Mouse (Mus musculus): ENCODE data around the gene Olfr220. TPM values are rescaled to one million over a fixed set of nuclear protein-coding genes. Genes with fewer than 3 reads are reported as not detected.

Olfr220 gene
- not detected in 2 replicates for polyA plus RNA-seq (2015; fragmentation: Nextera tagmentation; extraction: Ambion mirVana)

- H3K4me1 ChIP-seq = no peaks in the 10 kb centered on the region
- H3K9ac ChIP-seq = no peak within 1 kb of the TSS
- H3K27ac ChIP-seq = no peak within 1 kb of the TSS
- 64% methylated on average over 1 of the region's 1 CpGs for WGBS
- no peak within 1 kb of the TSS for H3K4me2 ChIP-seq
- ATAC-seq (ENCODE audit: insufficient number of reproducible peaks, insufficient read depth, low FRiP score, low TSS enrichment, low read depth) = no peak
- H3K27me3 ChIP-seq = no peaks in the 10 kb centered on the region
- no peak within 1 kb of the TSS for H3K4me3 ChIP-seq
- no peaks in the 10 kb centered on the region for H3K9me3 ChIP-seq
- no peaks in the 10 kb centered on the region for H3K36me3 ChIP-seq
Measured at GRCm38 (mm10) chr1:174441782-174442181, at the start of gene Olfr220. TSS of gene Olfr220 (plus strand) at chr1:174442082.

DNA sequence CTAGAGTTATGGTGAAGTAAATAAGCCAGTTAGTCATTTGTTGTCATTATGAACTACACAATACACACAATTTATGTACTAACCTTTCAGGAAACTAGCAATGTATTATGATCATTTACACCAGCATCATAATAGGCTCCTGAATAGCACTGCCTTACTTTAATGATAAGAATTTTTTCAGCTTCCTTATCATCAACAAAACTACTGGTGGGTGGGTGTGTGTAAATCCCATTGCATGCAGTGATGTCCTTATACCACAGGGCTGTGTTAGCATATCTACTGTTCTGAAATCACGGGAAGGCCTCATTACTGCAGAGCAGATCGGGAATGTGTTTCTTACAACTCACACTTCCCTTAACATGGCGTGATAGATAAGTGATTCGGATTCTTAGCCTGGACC is 18.9 kb upstream of the Olfr220 start:
- no peak overlapping the region for H3K4me2 ChIP-seq
- no peaks in the 10 kb centered on the region for H3K27me3 ChIP-seq
- 86% methylated on average over 4 of the region's 4 CpGs for WGBS
- no peak overlapping the region for H3K4me3 ChIP-seq
- H3K36me3 ChIP-seq = no peaks in the 10 kb centered on the region
- H3K27ac ChIP-seq = no peak overlapping the region
- no peak for ATAC-seq (ENCODE audit: insufficient number of reproducible peaks, insufficient read depth, low FRiP score, low TSS enrichment, low read depth)
- H3K9ac ChIP-seq = no peak overlapping the region
- H3K9me3 ChIP-seq = no peaks in the 10 kb centered on the region
- H3K4me1 ChIP-seq = no peaks in the 10 kb centered on the region

DNA sequence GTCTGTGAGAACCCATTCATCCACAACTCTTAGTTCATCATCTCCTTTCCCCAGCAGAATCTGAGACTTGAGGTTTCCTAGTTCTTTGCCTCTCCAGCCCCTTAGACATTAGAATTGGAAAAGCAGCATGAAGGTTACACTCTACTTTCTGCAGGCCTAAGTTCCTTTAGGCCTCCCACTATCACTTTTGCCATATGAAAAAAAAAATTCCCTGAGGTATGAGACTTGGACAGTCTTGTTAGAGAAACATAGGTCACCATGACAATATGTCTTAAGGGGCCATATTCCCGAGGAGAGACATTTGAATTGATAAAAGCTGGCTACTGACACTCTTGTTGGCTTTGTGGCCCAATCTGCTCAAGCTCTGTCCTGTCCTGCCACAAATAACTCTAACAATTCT is 18.1 kb upstream of the Olfr220 start, which contains the start of gene Olfr414:
Gene Olfr414 (plus strand): TSS at position 301 of the 400 bp plus-strand sequence.
- Histone ChIP-seq H3K4me2 (no peak within 1 kb of the TSS), H3K36me3 (no peaks in the 10 kb centered on the region), H3K27ac (no peak within 1 kb of the TSS), H3K4me3 (no peak within 1 kb of the TSS), H3K4me1 (no peaks in the 10 kb centered on the region), H3K27me3 (no peaks in the 10 kb centered on the region), H3K9ac (no peak within 1 kb of the TSS), H3K9me3 (no peaks in the 10 kb centered on the region)
- 63% methylated on average over 1 of the region's 1 CpGs for WGBS
- no peak for ATAC-seq (ENCODE audit: insufficient number of reproducible peaks, insufficient read depth, low FRiP score, low TSS enrichment, low read depth)

DNA sequence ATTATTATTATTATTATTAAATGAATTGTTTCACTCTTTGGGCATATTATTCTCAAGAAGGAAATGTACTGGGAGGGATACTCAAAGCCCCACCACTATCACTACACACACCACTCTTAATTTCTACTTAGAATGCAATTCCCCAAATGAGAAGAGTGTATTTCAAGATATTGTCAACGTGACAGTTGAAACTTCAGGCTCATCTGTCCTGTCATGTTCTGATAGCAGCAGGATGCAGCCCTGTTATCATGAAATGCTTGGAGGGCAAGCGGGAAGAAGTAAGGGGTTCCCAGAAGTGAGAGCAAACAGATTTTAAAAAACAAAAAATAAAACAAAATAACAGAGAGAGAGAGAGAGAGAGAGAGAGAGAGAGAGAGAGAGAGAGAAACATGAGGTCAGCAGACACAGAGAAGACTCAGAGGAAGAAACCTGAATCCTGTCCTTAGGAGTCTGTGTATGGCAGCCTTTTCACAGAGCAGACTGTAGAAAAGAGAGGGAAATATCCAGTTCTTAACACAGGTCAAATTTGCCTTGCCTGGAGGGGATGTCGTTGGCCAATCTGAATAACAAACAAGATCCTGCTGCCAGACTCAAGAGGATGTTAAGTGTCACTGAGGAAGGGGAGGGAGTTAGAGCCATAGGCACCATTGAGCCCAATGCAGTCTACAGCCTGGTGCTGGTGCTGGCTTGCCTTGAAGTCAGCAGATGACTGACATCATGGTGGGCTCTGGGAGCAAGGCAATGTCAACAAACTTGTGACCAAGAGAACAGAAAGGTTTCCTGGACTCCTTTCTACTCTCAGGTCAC is 15.5 kb upstream of the Olfr220 start:
- no peak for ATAC-seq (ENCODE audit: insufficient number of reproducible peaks, insufficient read depth, low FRiP score, low TSS enrichment, low read depth)
- H3K36me3 ChIP-seq = no peaks in the 10 kb centered on the region
- 50% methylated on average over 3 of the region's 3 CpGs for WGBS
- H3K4me3 ChIP-seq = no peak overlapping the region
- H3K9me3 ChIP-seq = no peaks in the 10 kb centered on the region
- H3K4me1 ChIP-seq = no peaks in the 10 kb centered on the region
- no peak overlapping the region for H3K9ac ChIP-seq
- no peak overlapping the region for H3K27ac ChIP-seq
- no peak overlapping the region for H3K4me2 ChIP-seq
- no peaks in the 10 kb centered on the region for H3K27me3 ChIP-seq

DNA sequence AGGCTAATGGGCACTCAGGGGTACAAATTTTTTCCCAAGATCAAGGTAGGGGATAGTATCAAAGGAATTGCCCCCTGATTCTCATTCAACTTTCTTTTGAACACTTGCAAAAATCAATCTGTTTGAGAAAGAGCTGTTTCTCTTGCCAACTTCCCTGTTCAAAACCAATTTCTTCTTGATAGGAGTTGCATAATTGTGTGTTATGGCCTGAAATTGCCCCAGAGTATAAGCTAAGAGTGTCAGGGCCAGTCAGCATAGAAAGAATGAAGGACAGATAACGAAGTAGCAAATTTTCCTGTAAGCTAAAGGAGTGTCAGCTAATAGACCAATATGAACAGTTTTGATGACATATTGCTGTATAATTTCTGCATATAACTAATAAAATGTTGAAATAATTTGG is 14.5 kb upstream of the Olfr220 start:
- H3K4me3 ChIP-seq = no peak overlapping the region
- no peak overlapping the region for H3K4me2 ChIP-seq
- H3K4me1 ChIP-seq = no peaks in the 10 kb centered on the region
- no peaks in the 10 kb centered on the region for H3K36me3 ChIP-seq
- no peaks in the 10 kb centered on the region for H3K9me3 ChIP-seq
- ATAC-seq (ENCODE audit: insufficient number of reproducible peaks, insufficient read depth, low FRiP score, low TSS enrichment, low read depth) = no peak
- WGBS = 86% methylated on average over 1 of the region's 1 CpGs
- H3K27ac ChIP-seq = no peak overlapping the region
- no peaks in the 10 kb centered on the region for H3K27me3 ChIP-seq
- H3K9ac ChIP-seq = no peak overlapping the region

DNA sequence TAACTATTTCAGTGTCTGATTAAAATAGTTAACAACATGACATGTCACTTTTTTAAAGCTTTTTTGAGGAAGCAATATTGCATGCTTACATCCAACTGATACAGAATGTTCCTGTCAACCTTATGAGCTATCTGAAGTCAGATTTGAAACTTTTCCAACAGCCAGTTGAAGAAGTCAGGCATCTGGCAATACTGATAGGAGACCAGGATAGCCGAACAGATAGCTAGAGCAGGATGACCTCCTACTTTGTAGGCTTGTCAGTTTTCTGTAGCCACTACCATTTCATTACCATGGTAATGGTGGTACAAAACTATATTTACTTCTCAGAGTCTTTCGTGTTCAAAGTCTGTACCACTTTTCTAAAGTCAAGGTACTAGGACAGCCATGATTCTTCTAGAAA is 13.5 kb upstream of the Olfr220 start:
- Histone ChIP-seq H3K4me2 (no peak overlapping the region), H3K4me1 (no peaks in the 10 kb centered on the region), H3K4me3 (no peak overlapping the region), H3K9ac (no peak overlapping the region), H3K36me3 (no peaks in the 10 kb centered on the region), H3K9me3 (no peaks in the 10 kb centered on the region), H3K27me3 (no peaks in the 10 kb centered on the region), H3K27ac (no peak overlapping the region)
- WGBS = 89% methylated on average over 2 of the region's 2 CpGs
- ATAC-seq (ENCODE audit: insufficient number of reproducible peaks, insufficient read depth, low FRiP score, low TSS enrichment, low read depth) = no peak

GRCm38 (mm10) chr1:174434121-174434520 is 7.8 kb upstream of the Olfr220 start:
- WGBS = 55% methylated on average over 1 of the region's 1 CpGs
- ATAC-seq (ENCODE audit: insufficient number of reproducible peaks, insufficient read depth, low FRiP score, low TSS enrichment, low read depth) = no peak
- no peak overlapping the region for H3K27ac ChIP-seq

DNA sequence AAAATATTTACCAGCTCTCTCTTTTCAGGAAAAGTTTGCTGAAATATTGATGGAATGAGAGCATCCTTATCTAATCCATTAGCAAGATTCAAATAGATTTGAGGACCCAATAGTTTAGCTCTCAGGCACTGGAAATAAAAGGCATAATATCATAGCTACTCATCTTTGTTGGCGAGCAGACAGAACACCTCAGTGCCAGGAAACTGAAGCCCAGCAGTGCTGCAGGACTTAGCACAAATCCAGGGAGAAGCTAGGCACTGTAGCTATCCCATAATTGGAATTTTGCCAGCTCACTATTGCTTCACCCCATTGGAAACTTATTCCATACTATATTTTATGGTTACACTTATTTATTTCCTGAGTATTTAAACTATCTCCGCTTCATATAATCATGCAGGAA is 13.2 kb downstream of the Olfr220 start:
- H3K9ac ChIP-seq = no peak overlapping the region
- H3K27me3 ChIP-seq = no peaks in the 10 kb centered on the region
- no peak overlapping the region for H3K4me3 ChIP-seq
- H3K4me1 ChIP-seq = no peaks in the 10 kb centered on the region
- no peak for ATAC-seq (ENCODE audit: insufficient number of reproducible peaks, insufficient read depth, low FRiP score, low TSS enrichment, low read depth)
- H3K9me3 ChIP-seq = no peaks in the 10 kb centered on the region
- no peak overlapping the region for H3K4me2 ChIP-seq
- WGBS = 85% methylated on average over 2 of the region's 2 CpGs
- no peaks in the 10 kb centered on the region for H3K36me3 ChIP-seq
- no peak overlapping the region for H3K27ac ChIP-seq

More at GRCm38 (mm10) chr1:174434121-174434520, 7.8 kb upstream of the Olfr220 start:
- Histone ChIP-seq H3K4me2 (no peak overlapping the region), H3K36me3 (no peaks in the 10 kb centered on the region), H3K27me3 (no peaks in the 10 kb centered on the region), H3K9me3 (no peaks in the 10 kb centered on the region), H3K9ac (no peak overlapping the region), H3K4me3 (no peak overlapping the region), H3K4me1 (no peaks in the 10 kb centered on the region)

GRCm38 (mm10) chr1:174465385-174465784 is 23.5 kb downstream of the Olfr220 start:
- Histone ChIP-seq H3K27me3 (peaks cover 8% of the 10 kb centered on the region), H3K27ac (no peak overlapping the region), H3K9ac (no peak overlapping the region), H3K4me1 (no peaks in the 10 kb centered on the region), H3K4me2 (no peak overlapping the region), H3K9me3 (no peaks in the 10 kb centered on the region), H3K4me3 (no peak overlapping the region), H3K36me3 (no peaks in the 10 kb centered on the region)
- WGBS = 78% methylated on average over 3 of the region's 3 CpGs
- no peak for ATAC-seq (ENCODE audit: insufficient number of reproducible peaks, insufficient read depth, low FRiP score, low TSS enrichment, low read depth)

DNA sequence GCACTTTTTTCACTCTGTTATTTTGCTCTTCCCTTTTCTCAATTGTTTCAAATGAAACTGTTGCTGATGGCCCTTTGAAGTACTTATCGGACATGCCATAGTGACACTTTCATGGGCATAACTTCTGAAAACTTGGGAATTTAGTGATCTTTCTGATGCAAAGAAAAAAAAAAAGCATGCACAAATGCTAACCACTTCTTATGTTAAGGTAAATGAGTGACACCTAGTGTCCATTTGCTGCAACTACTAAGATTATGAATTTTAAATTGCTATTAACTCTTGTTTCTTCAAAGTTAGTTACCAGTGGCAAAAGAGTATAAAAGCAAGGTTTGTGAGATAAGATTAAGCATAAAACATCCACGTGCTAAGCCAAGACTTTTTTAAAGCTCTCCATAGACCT is 24.4 kb downstream of the Olfr220 start:
- Histone ChIP-seq H3K9me3 (no peaks in the 10 kb centered on the region), H3K4me1 (no peaks in the 10 kb centered on the region), H3K36me3 (no peaks in the 10 kb centered on the region), H3K4me2 (no peak overlapping the region), H3K4me3 (no peak overlapping the region), H3K27ac (no peak overlapping the region), H3K9ac (no peak overlapping the region), H3K27me3 (peaks cover 8% of the 10 kb centered on the region)
- no peak for ATAC-seq (ENCODE audit: insufficient number of reproducible peaks, insufficient read depth, low FRiP score, low TSS enrichment, low read depth)
- 27% methylated on average over 2 of the region's 2 CpGs for WGBS

GRCm38 (mm10) chr1:174469736-174470135 is 27.9 kb downstream of the Olfr220 start:
- H3K9ac ChIP-seq = no peak overlapping the region
- no peaks in the 10 kb centered on the region for H3K9me3 ChIP-seq
- H3K4me2 ChIP-seq = no peak overlapping the region
- no peaks in the 10 kb centered on the region for H3K4me1 ChIP-seq
- 6% methylated on average over 6 of the region's 6 CpGs for WGBS
- no peak for ATAC-seq (ENCODE audit: insufficient number of reproducible peaks, insufficient read depth, low FRiP score, low TSS enrichment, low read depth)
- no peak overlapping the region for H3K27ac ChIP-seq
- no peaks in the 10 kb centered on the region for H3K36me3 ChIP-seq
- H3K4me3 ChIP-seq = no peak overlapping the region
- H3K27me3 ChIP-seq = peaks cover 8% of the 10 kb centered on the region

DNA sequence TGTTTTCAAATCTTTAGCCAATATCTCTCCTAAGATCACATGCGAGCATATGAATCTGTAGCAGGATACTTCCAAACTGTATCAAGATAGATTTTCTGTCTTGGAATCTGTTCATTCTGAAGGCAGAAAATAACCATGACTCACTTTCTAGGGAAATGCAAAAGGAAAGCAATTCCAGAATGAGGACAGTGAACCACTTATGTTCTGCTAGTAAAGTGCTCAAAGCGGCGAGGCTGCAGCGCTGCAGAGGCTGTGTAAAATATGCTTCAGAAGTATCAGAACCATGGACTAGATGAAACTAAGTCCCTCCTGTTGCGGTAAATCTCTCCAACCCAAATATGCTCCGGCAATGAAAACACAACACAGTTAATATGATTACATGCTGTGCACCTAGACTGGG is 40.7 kb downstream of the Olfr220 start:
- no peak overlapping the region for H3K9ac ChIP-seq
- H3K27ac ChIP-seq = no peak overlapping the region
- H3K4me2 ChIP-seq = no peak overlapping the region
- no peaks in the 10 kb centered on the region for H3K27me3 ChIP-seq
- no peak for ATAC-seq (ENCODE audit: insufficient number of reproducible peaks, insufficient read depth, low FRiP score, low TSS enrichment, low read depth)
- no peaks in the 10 kb centered on the region for H3K36me3 ChIP-seq
- H3K9me3 ChIP-seq = no peaks in the 10 kb centered on the region
- no peaks in the 10 kb centered on the region for H3K4me1 ChIP-seq
- H3K4me3 ChIP-seq = no peak overlapping the region
- WGBS = 89% methylated on average over 6 of the region's 6 CpGs

Measured in embryonic facial prominence, embryonic 13.5 days (tissue).